Mouse (Mus musculus): ENCODE measurements around the gene Dpp6.

DNA sequence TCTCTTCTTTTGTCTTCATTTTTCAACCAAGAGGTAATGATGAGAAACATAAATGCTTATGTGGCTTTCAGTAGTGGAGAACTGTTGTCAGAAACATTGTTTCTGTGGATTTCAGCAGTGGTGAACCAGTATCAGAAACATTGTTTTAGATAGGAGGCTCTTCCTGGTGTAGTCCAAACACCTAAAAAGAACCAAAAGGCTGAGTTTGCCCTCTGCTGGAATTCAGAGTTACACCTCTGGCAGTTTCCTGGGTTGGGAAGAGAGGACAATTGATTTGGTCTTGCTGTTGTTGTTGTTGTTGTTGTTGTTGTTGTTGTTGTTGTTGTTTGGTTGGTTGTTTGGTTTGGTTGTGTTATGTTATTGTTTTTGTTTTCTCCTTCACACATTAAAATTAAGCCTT, 58.4 kb downstream of the Dpp6 start:
- TF ChIP-seq CTCF (IDR thresholded peaks at IDR 0.05; ENCODE audit: low read depth, low read length) (no peak), GATA2 (IDR thresholded peaks at IDR 0.05; ENCODE audit: borderline replicate concordance, low read depth, low read length) (no peak), TAL1 (conservative IDR thresholded peaks at IDR 0.05; ENCODE audit: low read depth, low read length) (no peak), GATA1 (IDR thresholded peaks at IDR 0.05; ENCODE audit: borderline replicate concordance, low read length) (no peak)

All from G1E (cell line).